Mouse (Mus musculus): ENCODE data around the gene Fsip1. TPM values are rescaled to one million over a fixed set of nuclear protein-coding genes. Genes with fewer than 3 reads are reported as not detected.
A peak's percentile ranks its signal among the peaks of the same experiment; 100 is the strongest.

Fsip1 gene
- polyA plus RNA-seq, 1 experiment = 3.1 TPM

- H3K36me3 ChIP-seq (ENCODE audit: control insufficient read depth, insufficient read depth, low read length, poor library complexity, severe bottlenecking) = no peaks in the 10 kb centered on the region
These were observed 7.8 kb downstream of the Fsip1 start for GRCm38 (mm10) chr2:118248966-118249365.

GRCm38 (mm10) chr2:118248016-118248415, 8.8 kb downstream of the Fsip1 start:
- H3K9ac ChIP-seq (ENCODE audit: low read depth, poor library complexity, severe bottlenecking) = no peak overlapping the region
- H3K9me3 ChIP-seq (replicated peaks; ENCODE audit: control insufficient read depth, insufficient read depth, low read length, poor library complexity, severe bottlenecking) = no peaks in the 10 kb centered on the region; the same call in 1 of the 2 replicates
- no peaks in the 10 kb centered on the region for H3K36me3 ChIP-seq (ENCODE audit: control insufficient read depth, insufficient read depth, low read length, poor library complexity, severe bottlenecking)
- no peaks in the 10 kb centered on the region for H3K27me3 ChIP-seq (ENCODE audit: control insufficient read depth, insufficient read depth, low read length, poor library complexity, severe bottlenecking)
- H3K4me3 ChIP-seq (ENCODE audit: low read depth, low read length) = no peak overlapping the region
- no peak overlapping the region for H3K27ac ChIP-seq (ENCODE audit: insufficient read depth, low read length)
- H3K4me1 ChIP-seq (ENCODE audit: control insufficient read depth, insufficient read depth, low read length) = no peaks in the 10 kb centered on the region
- TF ChIP-seq POLR2A (IDR thresholded peaks at IDR 0.05; ENCODE audit: insufficient read depth, low read length) (no peak), EP300 (IDR thresholded peaks at IDR 0.05; ENCODE audit: insufficient read depth, low read depth, low read length) (no peak), CTCF (IDR thresholded peaks at IDR 0.05; ENCODE audit: low read depth, low read length) (no peak)

More at GRCm38 (mm10) chr2:118248966-118249365, 7.8 kb downstream of the Fsip1 start:
- no peaks in the 10 kb centered on the region; the same call in 1 of the 2 replicates for H3K9me3 ChIP-seq (replicated peaks; ENCODE audit: control insufficient read depth, insufficient read depth, low read length, poor library complexity, severe bottlenecking)
- H3K4me3 ChIP-seq (ENCODE audit: low read depth, low read length) = no peak overlapping the region
- no peak overlapping the region for H3K9ac ChIP-seq (ENCODE audit: low read depth, poor library complexity, severe bottlenecking)
- H3K4me1 ChIP-seq (ENCODE audit: control insufficient read depth, insufficient read depth, low read length) = no peaks in the 10 kb centered on the region
- no peak overlapping the region for H3K27ac ChIP-seq (ENCODE audit: insufficient read depth, low read length)
- TF ChIP-seq EP300 (IDR thresholded peaks at IDR 0.05; ENCODE audit: insufficient read depth, low read depth, low read length) = no peak
- no peaks in the 10 kb centered on the region for H3K27me3 ChIP-seq (ENCODE audit: control insufficient read depth, insufficient read depth, low read length, poor library complexity, severe bottlenecking)

GRCm38 (mm10) chr2:118245914-118246313, 10.9 kb downstream of the Fsip1 start:
- Histone ChIP-seq H3K9me3 (replicated peaks; ENCODE audit: control insufficient read depth, insufficient read depth, low read length, poor library complexity, severe bottlenecking) (no peaks in the 10 kb centered on the region; the same call in 1 of the 2 replicates), H3K4me1 (ENCODE audit: control insufficient read depth, insufficient read depth, low read length) (no peaks in the 10 kb centered on the region), H3K27me3 (ENCODE audit: control insufficient read depth, insufficient read depth, low read length, poor library complexity, severe bottlenecking) (no peaks in the 10 kb centered on the region), H3K27ac (ENCODE audit: insufficient read depth, low read length) (no peak overlapping the region), H3K9ac (ENCODE audit: low read depth, poor library complexity, severe bottlenecking) (no peak overlapping the region), H3K36me3 (ENCODE audit: control insufficient read depth, insufficient read depth, low read length, poor library complexity, severe bottlenecking) (no peaks in the 10 kb centered on the region), H3K4me3 (ENCODE audit: low read depth, low read length) (no peak overlapping the region)
- no peak for TF ChIP-seq EP300 (IDR thresholded peaks at IDR 0.05; ENCODE audit: insufficient read depth, low read depth, low read length)
- peak; percentile 72 for TF ChIP-seq CTCF (IDR thresholded peaks at IDR 0.05; ENCODE audit: low read depth, low read length)
- no peak for TF ChIP-seq POLR2A (IDR thresholded peaks at IDR 0.05; ENCODE audit: insufficient read depth, low read length)

- H3K27ac ChIP-seq (ENCODE audit: insufficient read depth, low read length) = no peak overlapping the region
These were observed 20.6 kb downstream of the Fsip1 start for GRCm38 (mm10) chr2:118236196-118236595.

GRCm38 (mm10) chr2:118235614-118236013, 21.2 kb downstream of the Fsip1 start:
- Histone ChIP-seq H3K4me1 (ENCODE audit: control insufficient read depth, insufficient read depth, low read length) (no peaks in the 10 kb centered on the region), H3K27me3 (ENCODE audit: control insufficient read depth, insufficient read depth, low read length, poor library complexity, severe bottlenecking) (no peaks in the 10 kb centered on the region)

More at GRCm38 (mm10) chr2:118236196-118236595, 20.6 kb downstream of the Fsip1 start:
- no peak for TF ChIP-seq EP300 (IDR thresholded peaks at IDR 0.05; ENCODE audit: insufficient read depth, low read depth, low read length)
- Histone ChIP-seq H3K36me3 (ENCODE audit: control insufficient read depth, insufficient read depth, low read length, poor library complexity, severe bottlenecking) (no peaks in the 10 kb centered on the region), H3K9ac (ENCODE audit: low read depth, poor library complexity, severe bottlenecking) (no peak overlapping the region), H3K27me3 (ENCODE audit: control insufficient read depth, insufficient read depth, low read length, poor library complexity, severe bottlenecking) (no peaks in the 10 kb centered on the region), H3K4me1 (ENCODE audit: control insufficient read depth, insufficient read depth, low read length) (no peaks in the 10 kb centered on the region), H3K9me3 (replicated peaks; ENCODE audit: control insufficient read depth, insufficient read depth, low read length, poor library complexity, severe bottlenecking) (no peaks in the 10 kb centered on the region), H3K4me3 (ENCODE audit: low read depth, low read length) (no peak overlapping the region)

GRCm38 (mm10) chr2:118230544-118230943, 26.2 kb downstream of the Fsip1 start:
- no peak for TF ChIP-seq POLR2A (IDR thresholded peaks at IDR 0.05; ENCODE audit: insufficient read depth, low read length)
- no peak for TF ChIP-seq CTCF (IDR thresholded peaks at IDR 0.05; ENCODE audit: low read depth, low read length)
- TF ChIP-seq EP300 (IDR thresholded peaks at IDR 0.05; ENCODE audit: insufficient read depth, low read depth, low read length) = no peak
- Histone ChIP-seq H3K27ac (ENCODE audit: insufficient read depth, low read length) (no peak overlapping the region), H3K4me3 (ENCODE audit: low read depth, low read length) (no peak overlapping the region), H3K4me1 (ENCODE audit: control insufficient read depth, insufficient read depth, low read length) (no peaks in the 10 kb centered on the region), H3K36me3 (ENCODE audit: control insufficient read depth, insufficient read depth, low read length, poor library complexity, severe bottlenecking) (no peaks in the 10 kb centered on the region), H3K27me3 (ENCODE audit: control insufficient read depth, insufficient read depth, low read length, poor library complexity, severe bottlenecking) (no peaks in the 10 kb centered on the region), H3K9me3 (replicated peaks; ENCODE audit: control insufficient read depth, insufficient read depth, low read length, poor library complexity, severe bottlenecking) (no peaks in the 10 kb centered on the region), H3K9ac (ENCODE audit: low read depth, poor library complexity, severe bottlenecking) (no peak overlapping the region)

More at GRCm38 (mm10) chr2:118235614-118236013, 21.2 kb downstream of the Fsip1 start:
- no peak overlapping the region for H3K27ac ChIP-seq (ENCODE audit: insufficient read depth, low read length)
- TF ChIP-seq POLR2A (IDR thresholded peaks at IDR 0.05; ENCODE audit: insufficient read depth, low read length) (no peak), CTCF (IDR thresholded peaks at IDR 0.05; ENCODE audit: low read depth, low read length) (no peak), EP300 (IDR thresholded peaks at IDR 0.05; ENCODE audit: insufficient read depth, low read depth, low read length) (no peak)
- H3K4me3 ChIP-seq (ENCODE audit: low read depth, low read length) = no peak overlapping the region
- no peaks in the 10 kb centered on the region for H3K9me3 ChIP-seq (replicated peaks; ENCODE audit: control insufficient read depth, insufficient read depth, low read length, poor library complexity, severe bottlenecking)
- H3K9ac ChIP-seq (ENCODE audit: low read depth, poor library complexity, severe bottlenecking) = no peak overlapping the region
- no peaks in the 10 kb centered on the region for H3K36me3 ChIP-seq (ENCODE audit: control insufficient read depth, insufficient read depth, low read length, poor library complexity, severe bottlenecking)
